Mouse (Mus musculus): ENCODE data around the gene Olfr134.
"Not testable (repeated sequence)": the region's sequence is repeated elsewhere in the genome, so short reads cannot be mapped to it uniquely, and the experiment has no call there.

Gene Olfr134

GRCm38 (mm10) chr17:38171088-38171487 is at the start of gene Olfr134:
Olfr134 (plus strand) TSS chr17:38171388.
- no peak for DNase-seq (ENCODE audit: extremely low read depth, low read depth, low spot score)

DNA sequence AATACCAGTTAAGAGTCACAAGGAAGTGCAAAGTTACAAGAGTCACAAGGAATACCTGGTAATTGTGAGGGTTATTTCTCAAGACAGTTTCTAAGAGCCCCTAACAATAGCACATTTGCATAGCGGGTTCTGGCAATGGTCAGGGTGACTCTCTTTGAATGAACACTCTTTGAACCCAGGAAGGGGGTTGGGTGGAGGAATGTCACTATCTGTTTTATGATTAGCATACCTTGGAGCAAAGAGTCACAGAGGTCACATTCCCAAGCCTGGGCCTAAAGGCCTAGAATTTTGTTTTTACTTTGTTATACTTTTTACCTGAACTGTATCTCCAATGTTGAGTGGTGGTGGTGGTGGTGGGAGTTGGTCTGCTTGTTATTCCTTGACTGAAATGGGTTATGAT is 47.0 kb upstream of the Olfr134 start:
- DNase-seq (ENCODE audit: extremely low read depth, low read depth, low spot score) = not testable (repeated sequence)

DNA sequence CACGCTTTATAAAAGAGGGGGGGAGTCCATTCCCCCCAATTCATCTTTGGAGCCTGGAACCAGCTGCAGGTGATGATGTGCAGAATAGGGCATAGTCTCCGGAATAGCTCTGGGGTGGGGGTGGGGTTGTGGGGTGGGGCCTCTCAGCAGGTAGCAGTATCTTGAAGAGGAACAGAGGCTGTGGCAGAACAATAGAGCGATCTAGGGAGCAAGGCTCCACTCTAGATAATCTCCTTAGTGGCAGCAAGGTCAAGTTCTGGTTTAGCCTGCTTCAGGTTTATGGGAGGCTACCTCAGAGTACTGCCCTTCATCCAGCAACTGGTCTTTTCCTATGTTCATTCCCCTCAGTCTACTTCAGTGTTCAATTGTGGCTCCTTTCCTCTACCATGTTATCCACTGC is 45.8 kb upstream of the Olfr134 start:
- not testable (repeated sequence) for DNase-seq (ENCODE audit: extremely low read depth, low read depth, low spot score)

GRCm38 (mm10) chr17:38134426-38134825 is 36.8 kb upstream of the Olfr134 start, which contains the start of gene Olfr132:
Olfr132 (minus strand) TSS chr17:38134526.
- no peak for DNase-seq (ENCODE audit: extremely low read depth, low read depth, low spot score)

DNA sequence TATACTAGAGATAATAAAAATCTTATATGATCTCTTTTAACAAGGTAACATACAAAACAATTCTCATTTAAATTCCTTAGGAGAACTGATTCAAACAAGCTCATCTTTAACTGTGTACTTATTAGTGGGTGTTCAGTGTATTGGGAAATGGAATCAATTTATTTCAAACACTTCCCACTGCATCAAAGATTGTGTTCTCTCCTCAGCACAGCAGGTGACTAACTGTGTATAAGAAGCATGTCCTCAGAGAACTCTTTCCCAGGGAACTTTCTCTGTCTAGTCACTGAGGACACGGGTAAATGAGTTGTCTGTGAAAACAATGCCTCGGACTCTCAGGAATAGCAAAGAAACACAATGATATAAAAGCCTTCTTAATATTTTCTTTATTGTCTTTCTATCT is 26.2 kb upstream of the Olfr134 start, which contains the start of gene Olfr133:
Gene Olfr133 (plus strand): TSS at position 301 of the 400 bp plus-strand sequence.
- no peak for DNase-seq (ENCODE audit: extremely low read depth, low read depth, low spot score)

DNA sequence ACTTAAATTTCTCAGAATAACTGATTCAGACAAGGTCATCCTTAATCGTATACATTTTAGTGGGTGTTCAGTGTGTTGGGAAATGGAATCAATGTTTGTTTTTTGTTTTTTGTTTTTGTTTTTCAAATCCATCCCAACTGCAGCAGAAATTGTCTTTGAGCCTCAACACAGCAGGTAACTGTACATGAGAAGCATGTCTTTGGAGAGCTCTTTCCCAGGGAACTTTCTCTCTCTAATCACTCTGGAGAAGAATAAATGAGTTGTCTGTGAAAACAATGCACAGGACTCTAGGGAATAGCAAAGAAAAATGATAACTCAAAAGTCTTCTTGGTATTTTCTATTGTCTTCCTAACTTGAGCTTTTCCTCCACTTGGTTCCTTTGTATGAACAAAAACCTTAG is 32.8 kb downstream of the Olfr134 start, which contains the start of gene Olfr135:
Gene Olfr135 (plus strand): TSS at position 301 of the 400 bp plus-strand sequence.
- DNase-seq (ENCODE audit: extremely low read depth, low read depth, low spot score) = no peak

Data from fat pad, adult 2 months (tissue).